Mouse (Mus musculus): ENCODE measurements around the gene Cyb561a3.

- no peak for TF ChIP-seq POLR2AphosphoS5 (IDR thresholded peaks at IDR 0.05; ENCODE audit: insufficient replicate concordance, low read depth, low read length)
- TF ChIP-seq TAL1 (conservative IDR thresholded peaks at IDR 0.05; ENCODE audit: low read depth, low read length), result no peak
- TF ChIP-seq CTCF (IDR thresholded peaks at IDR 0.05; ENCODE audit: low read depth, low read length), result no peak
Observed at GRCm38 (mm10) chr19:10539454-10539853, 37.5 kb upstream of the Cyb561a3 start.

All from G1E (cell line).